Mouse (Mus musculus): Measurements from ENCODE around the gene Eef2.

DNA sequence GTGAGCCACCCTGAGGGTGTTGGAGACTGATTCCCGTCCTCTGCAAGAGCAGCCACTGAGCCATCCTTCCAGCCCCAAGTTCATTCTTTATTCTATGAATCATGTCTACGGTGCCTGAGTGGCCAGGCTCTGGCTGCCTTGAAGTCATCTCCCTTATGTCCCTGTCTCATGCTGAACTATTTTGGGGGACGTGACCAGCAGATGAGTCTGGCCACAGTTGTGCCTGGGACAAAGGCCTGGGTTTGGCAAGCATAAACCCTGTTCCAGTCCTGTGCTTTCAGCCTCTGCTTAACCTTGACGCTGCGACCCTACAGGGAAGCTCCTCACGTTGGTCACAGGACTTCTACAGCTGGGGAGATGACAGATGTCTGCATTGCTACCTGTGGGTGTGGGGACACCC, 20.9 kb downstream of the Eef2 start:
- TF ChIP-seq CTCF (IDR thresholded peaks at IDR 0.05; ENCODE audit: borderline replicate concordance, extremely low read depth, insufficient read depth, insufficient read length), result no peak
- no peak for TF ChIP-seq POLR2A (IDR thresholded peaks at IDR 0.05; ENCODE audit: borderline replicate concordance, extremely low read depth, insufficient read depth, insufficient read length, poor library complexity, severe bottlenecking)

Measured in brain, embryonic 14.5 days (tissue).